Mouse (Mus musculus) G1E (cell line): ENCODE measurements at regions not wholly inside any gene's neighbourhood (a gene's known extent, or its start where the extent isn't known, plus 50 kb on each side); places are given as distances from the start of the nearest gene placed in this dataset.

Experiments used
- CTCF ChIP-seq: IDR thresholded peaks from 2 replicates; pipeline ENCODE4 v1.5.1; 2012; ENCODE audit warnings: low read depth, low read length, inconsistent platforms, mixed read lengths
- GATA1 ChIP-seq: IDR thresholded peaks from 2 replicates; pipeline ENCODE4 v1.6.1; 2012; ENCODE audit warnings: borderline replicate concordance, low read length, inconsistent platforms, mixed read lengths

GRCm38 (mm10) chr3:63534141-63534540 lies 50.5 kb upstream of the Gm34302 start:
- TF ChIP-seq CTCF (no peak), GATA1 (no peak)
